Mouse (Mus musculus) midbrain, embryonic 16.5 days (tissue): ENCODE results near the gene Cops4. TPM values are rescaled to one million over a fixed set of nuclear protein-coding genes. Genes with fewer than 3 reads are reported as not detected.

Experiments
- ATAC-seq: fragments of 200-750 bp; cut with Nextera tagmentation; 2 replicates; pipeline ENCODE4 v1.8.0; 2017; ENCODE audit warnings: moderate TSS enrichment
- H3K27ac ChIP-seq: fragments of 300-500 bp; sonication (generic); 2 replicates; pipeline ENCODE4 v1.5.1; 2014; ENCODE audit warnings: mild to moderate bottlenecking, low read length, mixed read lengths
- H3K27me3 ChIP-seq: fragments of 300-500 bp; sonication (generic); 2 replicates; pipeline ENCODE4 v1.6.1; 2014; ENCODE audit warnings: low read depth, low read length, mixed read lengths; ENCODE audit not compliant: control insufficient read depth, insufficient read depth
- H3K36me3 ChIP-seq: fragments of 300-500 bp; sonication (generic); 2 replicates; pipeline ENCODE4 v1.6.1; 2014; ENCODE audit warnings: mild to moderate bottlenecking, low read length, moderate library complexity, mixed read lengths; ENCODE audit not compliant: control insufficient read depth, insufficient read depth
- H3K4me1 ChIP-seq: fragments of 300-500 bp; sonication (generic); 2 replicates; pipeline ENCODE4 v1.6.1; 2014; ENCODE audit warnings: mild to moderate bottlenecking, low read length, mixed read lengths; ENCODE audit not compliant: control insufficient read depth, insufficient read depth
- H3K4me2 ChIP-seq: fragments of 300-500 bp; sonication (generic); 2 replicates; pipeline ENCODE4 v1.6.1; 2014; ENCODE audit warnings: mild to moderate bottlenecking, low read length, mixed read lengths
- H3K4me3 ChIP-seq: fragments of 300-500 bp; sonication (generic); 2 replicates; pipeline ENCODE4 v1.5.1; 2014; ENCODE audit warnings: low read depth, mild to moderate bottlenecking, low read length, moderate library complexity, mixed read lengths
- H3K9ac ChIP-seq: fragments of 300-500 bp; sonication (generic); 2 replicates; pipeline ENCODE4 v1.6.1; 2014; ENCODE audit warnings: low read depth, low read length, mixed read lengths
- H3K9me3 ChIP-seq: fragments of 300-500 bp; sonication (generic); replicated peaks from 2 replicates; pipeline ENCODE4 v1.6.1; 2014; ENCODE audit warnings: mild to moderate bottlenecking, low read length, mixed read lengths; ENCODE audit not compliant: control insufficient read depth, poor library complexity, severe bottlenecking
- WGBS: fragments of 180-500 bp; shearing (Covaris S2); extraction: QIAGEN DNeasy Blood & Tissue Kit; methylation state at CpG from one replicate; pipeline ENCODE4 v1.1.7; 2014; 5-methylcytosine and 5-hydroxymethylcytosine counted together
- polyA plus RNA-seq: library from polyadenylated mRNA; unstranded; fragments of >200 nt; fragmentation: Nextera tagmentation; extraction: Ambion mirVana; gene quantifications from 2 replicates; pipeline ENCODE4 v1.2.1, GENCODE M21; 2015

Gene Cops4
- polyA plus RNA-seq = 177 TPM in 2 replicates

- Histone ChIP-seq H3K27me3 (no peaks in the 10 kb centered on the region), H3K9me3 (no peaks in the 10 kb centered on the region), H3K4me1 (peaks cover 17% of the 10 kb centered on the region), H3K9ac (peak within 1 kb of the TSS; percentile 79), H3K4me2 (peak within 1 kb of the TSS; percentile 73), H3K4me3 (peak within 1 kb of the TSS; percentile 66), H3K27ac (peak within 1 kb of the TSS; percentile 86), H3K36me3 (no peaks in the 10 kb centered on the region)
- peak; percentile 100 for ATAC-seq
- under 1% methylated on average over 64 of the region's 64 CpGs for WGBS
Observed at GRCm38 (mm10) chr5:100518049-100519026, at the start of gene Cops4. Gene Cops4 (plus strand): TSS chr5:100518309.

GRCm38 (mm10) chr5:100476328-100476727, 41.8 kb upstream of the Cops4 start:
- Histone ChIP-seq H3K9me3 (no peaks in the 10 kb centered on the region), H3K9ac (no peak overlapping the region)

GRCm38 (mm10) chr5:100477604-100478003, 40.5 kb upstream of the Cops4 start:
- Histone ChIP-seq H3K9ac (no peak overlapping the region), H3K27ac (no peak overlapping the region), H3K4me1 (no peaks in the 10 kb centered on the region), H3K4me3 (no peak overlapping the region), H3K4me2 (no peak overlapping the region), H3K27me3 (no peaks in the 10 kb centered on the region), H3K9me3 (no peaks in the 10 kb centered on the region), H3K36me3 (no peaks in the 10 kb centered on the region; the same call in 1 of the 2 replicates)
- WGBS = 88% methylated on average over 9 of the region's 9 CpGs
- no peak for ATAC-seq

More at GRCm38 (mm10) chr5:100476328-100476727, 41.8 kb upstream of the Cops4 start:
- no peaks in the 10 kb centered on the region; the same call in 1 of the 2 replicates for H3K36me3 ChIP-seq
- no peaks in the 10 kb centered on the region for H3K4me1 ChIP-seq
- ATAC-seq = no peak
- H3K4me3 ChIP-seq = no peak overlapping the region
- no peak overlapping the region for H3K4me2 ChIP-seq
- 84% methylated on average over 3 of the region's 3 CpGs for WGBS
- H3K27ac ChIP-seq = no peak overlapping the region
- H3K27me3 ChIP-seq = no peaks in the 10 kb centered on the region

- Histone ChIP-seq H3K36me3 (no peaks in the 10 kb centered on the region), H3K9me3 (no peaks in the 10 kb centered on the region), H3K9ac (no peak overlapping the region), H3K4me1 (no peaks in the 10 kb centered on the region), H3K27me3 (no peaks in the 10 kb centered on the region), H3K27ac (no peak overlapping the region), H3K4me2 (no peak overlapping the region), H3K4me3 (no peak overlapping the region)
- ATAC-seq = no peak
Observed at GRCm38 (mm10) chr5:100483569-100483968, 34.5 kb upstream of the Cops4 start.

- ATAC-seq = no peak
- Histone ChIP-seq H3K27me3 (no peaks in the 10 kb centered on the region), H3K4me3 (no peak overlapping the region), H3K4me2 (no peak overlapping the region), H3K27ac (no peak overlapping the region), H3K9ac (no peak overlapping the region), H3K4me1 (no peaks in the 10 kb centered on the region), H3K9me3 (no peaks in the 10 kb centered on the region), H3K36me3 (no peaks in the 10 kb centered on the region)
- WGBS = 88% methylated on average over 2 of the region's 2 CpGs
Observed at GRCm38 (mm10) chr5:100487120-100487519, 31.0 kb upstream of the Cops4 start.

- no peak overlapping the region for H3K9ac ChIP-seq
- no peaks in the 10 kb centered on the region for H3K9me3 ChIP-seq
- no peaks in the 10 kb centered on the region for H3K36me3 ChIP-seq
- no peak overlapping the region for H3K4me3 ChIP-seq
- no peaks in the 10 kb centered on the region for H3K4me1 ChIP-seq
- H3K4me2 ChIP-seq = no peak overlapping the region
- WGBS = 95% methylated on average over 3 of the region's 3 CpGs
- no peaks in the 10 kb centered on the region for H3K27me3 ChIP-seq
- no peak overlapping the region for H3K27ac ChIP-seq
- ATAC-seq = no peak
Observed at GRCm38 (mm10) chr5:100488231-100488630, 29.9 kb upstream of the Cops4 start.

- Histone ChIP-seq H3K9ac (no peak overlapping the region), H3K27me3 (no peaks in the 10 kb centered on the region), H3K4me3 (no peak overlapping the region), H3K4me1 (no peaks in the 10 kb centered on the region), H3K9me3 (no peaks in the 10 kb centered on the region), H3K27ac (no peak overlapping the region), H3K36me3 (no peaks in the 10 kb centered on the region), H3K4me2 (no peak overlapping the region)
- WGBS = 96% methylated on average over 2 of the region's 2 CpGs
- ATAC-seq = no peak
Observed at GRCm38 (mm10) chr5:100489340-100489739, 28.8 kb upstream of the Cops4 start.

- Histone ChIP-seq H3K4me1 (no peaks in the 10 kb centered on the region), H3K27me3 (no peaks in the 10 kb centered on the region), H3K9me3 (no peaks in the 10 kb centered on the region), H3K4me2 (no peak overlapping the region), H3K9ac (no peak overlapping the region), H3K4me3 (no peak overlapping the region), H3K27ac (no peak overlapping the region), H3K36me3 (no peaks in the 10 kb centered on the region)
- ATAC-seq = no peak
- WGBS = 53% methylated on average over 4 of the region's 4 CpGs
Observed at GRCm38 (mm10) chr5:100491704-100492103, 26.4 kb upstream of the Cops4 start.
